Mouse (Mus musculus) ovary, postnatal 10 days (tissue): ENCODE results near the gene Rnf6.

Source experiments
- DNase-seq: peaks from one replicate; pipeline ENCODE4 v3.0.0; 2022; ENCODE audit warnings: low spot score

Gene Rnf6

DNA sequence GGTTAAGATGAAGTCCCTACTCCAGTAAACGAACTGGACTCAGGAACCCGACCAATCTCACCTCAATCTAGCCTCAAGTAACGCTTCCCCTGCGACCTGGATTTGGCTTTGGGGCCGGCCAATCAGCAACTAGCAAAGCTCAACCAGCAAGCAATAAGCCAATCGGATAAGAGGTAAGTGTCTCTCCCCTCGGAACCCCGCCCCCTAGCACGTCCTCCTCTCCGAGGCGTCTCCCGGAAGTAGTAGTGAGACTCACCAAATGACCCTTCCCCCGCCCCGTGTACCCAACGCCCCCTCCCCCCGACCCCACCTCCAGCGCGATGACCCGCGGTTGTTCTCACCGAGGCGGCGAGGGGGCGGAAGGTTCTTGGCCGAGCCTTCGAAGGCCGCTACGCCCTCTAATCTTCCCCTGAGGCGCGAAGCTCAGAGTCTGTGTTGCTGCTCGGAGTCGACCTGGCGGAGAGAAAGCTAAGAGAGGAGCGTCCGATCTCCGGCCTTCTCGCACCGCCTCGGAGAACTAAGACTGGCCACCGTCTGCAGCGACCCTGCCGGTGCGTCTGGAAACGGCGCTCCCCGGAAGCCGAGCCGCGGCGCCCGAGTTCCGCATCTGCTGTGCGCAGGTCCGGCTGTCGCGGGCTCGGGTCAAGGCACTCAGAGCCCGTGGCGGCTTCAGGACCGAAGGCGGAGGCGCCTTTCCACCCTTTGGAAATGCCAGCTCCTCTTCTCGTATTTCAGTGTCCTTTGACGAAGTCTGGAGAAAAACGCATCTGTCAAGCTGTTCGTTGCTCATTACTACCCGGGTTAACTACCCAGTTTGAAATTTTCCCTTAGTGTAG lies at the start of gene Rnf6:
Rnf6 (minus strand) TSS at position 677 of the 836 bp plus-strand sequence.
- peak; percentile 70 for DNase-seq

DNA sequence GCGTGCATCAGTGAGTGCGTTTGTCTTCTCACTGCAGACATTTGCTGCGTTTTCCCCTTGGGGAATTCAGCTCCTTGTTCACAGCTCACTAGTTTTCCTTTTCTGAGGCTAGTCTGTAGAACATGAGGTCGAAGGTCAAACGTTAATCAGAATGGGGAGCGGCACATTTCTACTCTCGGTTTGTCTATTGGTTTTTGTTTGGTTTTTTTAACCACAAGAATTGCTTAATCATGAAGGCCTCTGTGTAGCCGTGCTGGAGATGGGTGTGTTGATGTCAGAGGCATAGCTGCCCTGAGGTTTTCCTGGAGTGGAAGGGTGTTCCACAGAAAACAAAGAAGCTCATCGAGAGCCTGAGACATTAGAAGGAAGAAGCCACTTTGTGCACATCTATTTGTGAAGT lies 49.2 kb upstream of the Rnf6 start:
- DNase-seq = no peak

DNA sequence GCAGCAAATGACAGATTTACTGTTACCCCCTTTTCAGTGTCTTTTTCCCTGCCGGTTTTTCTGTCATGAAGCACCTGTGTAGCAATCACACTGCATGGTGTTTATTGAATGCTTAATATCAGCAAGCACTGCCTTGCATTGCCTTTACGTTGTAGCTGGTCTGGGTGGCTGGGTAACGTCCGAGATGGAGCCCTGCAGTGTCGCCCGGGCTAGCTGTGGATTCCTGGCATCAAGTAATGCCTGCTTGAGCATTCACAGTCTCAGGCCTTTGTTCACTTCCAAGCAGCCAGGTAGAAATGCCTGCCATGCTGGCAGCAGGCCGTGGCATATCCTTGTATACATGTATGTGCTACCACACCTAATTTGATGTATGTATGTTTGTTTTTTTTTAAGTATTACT lies 46.4 kb upstream of the Rnf6 start:
- no peak for DNase-seq

DNA sequence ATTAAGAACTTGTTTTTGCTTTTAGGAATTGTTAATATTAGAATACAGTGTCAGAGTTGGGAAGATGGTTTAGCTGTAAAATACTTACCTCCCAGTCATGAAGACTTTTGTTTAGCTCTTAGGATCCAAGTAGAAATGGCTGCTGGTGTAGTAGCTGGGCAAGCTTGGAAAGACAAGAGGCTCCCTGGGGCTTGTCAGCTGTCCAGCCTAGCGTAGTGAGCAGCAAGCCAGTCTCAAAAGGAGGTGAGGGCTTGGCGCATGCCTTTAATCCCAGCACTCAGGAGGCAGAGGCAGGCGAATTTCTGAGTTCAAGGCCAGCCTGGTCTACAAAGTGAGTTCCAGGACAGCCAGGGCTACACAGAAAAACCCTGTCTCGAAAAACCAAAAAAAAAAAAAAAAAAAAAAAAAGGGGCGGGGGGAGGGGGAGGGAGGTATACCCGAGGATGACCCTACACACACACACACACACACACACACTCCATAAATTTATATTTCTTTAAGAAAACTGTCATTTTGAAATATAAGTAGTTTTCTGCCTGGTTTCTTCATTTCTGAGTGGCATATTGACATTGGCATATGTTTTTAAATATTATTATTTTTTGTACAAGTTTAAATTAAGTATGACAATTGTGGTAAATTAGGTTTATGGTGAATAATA lies 44.7 kb upstream of the Rnf6 start:
- no peak for DNase-seq

DNA sequence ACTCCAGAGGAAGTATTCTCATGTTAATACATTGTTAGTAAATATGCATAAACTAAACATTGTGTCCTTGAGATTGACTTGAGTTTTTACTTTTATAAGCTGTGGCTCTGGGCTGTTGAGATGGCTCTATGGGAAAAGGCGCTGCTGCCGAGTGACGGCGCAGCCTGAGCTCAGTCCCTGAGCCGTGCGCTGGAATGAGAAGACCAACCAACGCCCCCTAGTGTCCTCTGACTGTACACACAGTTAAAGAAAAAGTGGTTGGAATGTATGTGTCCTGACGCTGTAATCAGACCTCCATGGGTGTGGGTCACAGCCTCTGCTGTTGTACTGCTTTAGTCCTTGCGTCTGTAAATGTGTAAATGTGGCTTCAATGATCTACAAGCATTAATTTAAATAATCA lies 38.6 kb upstream of the Rnf6 start:
- no peak for DNase-seq

DNA sequence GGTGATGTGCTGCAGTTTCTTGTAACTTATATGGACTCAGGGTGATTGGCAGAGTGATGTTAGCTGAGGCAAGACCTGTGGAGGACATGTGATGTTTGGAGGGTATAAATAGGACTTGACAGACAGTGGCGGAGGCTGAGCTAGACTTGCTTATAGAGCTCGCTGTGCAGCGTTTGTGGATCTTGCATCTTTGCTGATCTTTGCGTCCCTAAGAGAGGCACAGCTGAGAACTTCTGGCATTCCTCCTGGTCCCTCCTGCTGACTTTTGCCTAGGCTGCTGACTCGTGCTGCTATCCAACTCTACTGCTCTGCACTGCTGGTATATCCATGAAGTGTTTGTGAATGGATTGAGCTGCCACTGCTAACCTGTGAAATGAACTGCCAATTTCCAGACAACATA lies 32.3 kb upstream of the Rnf6 start:
- DNase-seq = no peak

DNA sequence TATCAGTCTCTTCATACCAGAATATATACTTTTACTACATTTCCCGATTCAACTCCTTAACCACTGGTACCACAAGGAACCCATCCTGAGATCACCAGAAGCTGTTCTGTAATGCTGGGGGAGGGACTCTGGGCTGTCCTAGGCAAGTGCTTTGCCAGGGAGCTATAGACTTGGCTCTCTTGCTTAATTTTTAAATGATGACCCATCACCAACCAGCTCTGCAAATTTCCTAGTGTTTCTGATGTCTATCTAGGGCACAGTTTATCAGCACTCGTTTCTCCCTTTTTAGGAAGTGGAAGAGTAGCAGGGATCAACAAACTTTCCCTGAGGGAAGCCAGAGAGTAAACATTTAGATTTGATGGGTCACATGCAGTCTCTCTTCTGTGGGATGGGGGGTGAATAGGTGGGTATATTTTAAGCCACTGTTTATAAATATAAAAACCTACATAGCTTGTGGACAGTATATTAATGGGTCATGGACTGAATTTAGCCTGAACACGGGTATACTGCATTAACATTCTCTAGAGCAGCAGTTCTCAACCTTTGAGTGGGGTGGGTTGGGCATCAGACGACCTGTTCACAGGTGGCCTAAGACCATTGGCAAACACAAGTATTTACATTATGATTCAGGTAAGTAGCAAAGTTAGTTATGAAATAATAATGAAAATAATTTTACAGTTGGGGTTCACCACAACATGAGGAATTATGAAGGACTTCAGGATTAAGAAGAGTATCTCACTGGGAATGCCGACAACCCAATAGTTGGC lies 30.5 kb upstream of the Rnf6 start:
- no peak for DNase-seq

DNA sequence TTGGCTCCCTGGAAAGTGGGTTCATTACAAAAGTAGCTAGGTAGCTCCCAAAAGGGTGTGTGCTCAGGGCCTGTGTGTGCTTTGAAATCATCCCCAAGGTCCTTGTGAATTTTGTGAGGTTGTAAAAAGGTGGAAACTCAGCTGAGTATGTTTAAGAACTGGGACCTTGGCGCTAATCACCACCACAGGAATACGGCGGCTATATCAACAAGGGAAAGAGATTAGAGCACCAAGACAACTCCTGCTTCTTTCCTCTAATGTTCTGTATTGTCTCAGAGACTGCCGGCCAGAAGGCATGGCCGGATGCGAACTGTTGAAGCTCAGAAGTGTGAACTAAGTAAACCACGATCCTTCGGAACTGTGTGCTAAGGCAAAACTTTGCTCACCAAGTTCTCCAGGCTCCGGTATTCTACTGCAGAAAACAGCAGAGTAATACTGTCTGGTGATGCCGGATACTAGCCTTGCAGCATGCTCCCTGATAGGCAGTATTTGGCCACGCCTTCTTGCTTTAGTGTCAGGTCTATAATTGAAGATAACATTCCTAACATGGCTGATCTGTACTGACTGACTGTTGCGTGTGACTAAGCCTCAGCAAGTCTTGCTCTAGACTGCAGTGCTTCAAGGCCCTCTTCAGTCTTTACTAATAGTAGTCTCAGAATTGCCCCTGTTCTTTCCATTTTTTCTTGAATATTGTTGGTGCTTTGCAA lies 29.2 kb upstream of the Rnf6 start:
- no peak for DNase-seq

DNA sequence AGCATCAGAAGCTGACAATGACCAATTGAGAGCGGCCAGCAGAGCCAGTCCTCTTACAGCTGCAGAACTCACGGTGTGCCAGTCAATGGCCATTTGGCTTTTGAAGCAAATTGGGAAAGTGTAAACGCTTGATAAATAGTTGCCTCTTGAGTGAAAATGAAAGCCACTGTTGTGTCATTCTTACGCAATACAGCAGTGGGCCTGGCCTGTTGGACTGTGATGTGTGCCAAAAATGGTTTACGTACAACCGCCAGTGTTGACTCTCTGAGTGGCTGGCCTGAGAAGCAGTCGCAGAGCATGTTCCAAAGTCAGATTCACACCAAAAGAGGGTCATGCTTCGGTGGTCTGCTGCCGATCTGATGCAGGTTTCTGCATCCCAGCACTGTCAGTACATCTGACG lies 27.4 kb upstream of the Rnf6 start:
- DNase-seq = no peak

DNA sequence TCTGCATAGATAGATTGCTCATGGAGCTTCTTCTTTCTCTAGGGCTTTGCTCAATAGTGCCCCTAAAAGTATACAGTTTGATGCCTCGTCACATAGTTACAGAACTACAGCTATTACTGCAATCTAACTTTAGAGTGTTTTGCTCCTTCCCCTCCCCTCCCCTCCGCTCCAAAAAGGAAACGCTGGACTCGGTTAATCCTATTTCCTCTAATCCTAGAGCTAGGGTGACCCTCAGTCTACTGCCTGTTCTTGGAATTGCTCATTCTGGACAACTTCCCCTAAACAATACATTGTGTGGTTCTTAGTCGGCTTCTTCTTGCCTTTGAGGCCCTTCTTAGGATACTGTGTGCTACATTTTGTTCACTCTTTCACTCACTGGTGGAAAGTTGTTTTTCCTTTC lies 26.4 kb upstream of the Rnf6 start:
- DNase-seq = no peak

DNA sequence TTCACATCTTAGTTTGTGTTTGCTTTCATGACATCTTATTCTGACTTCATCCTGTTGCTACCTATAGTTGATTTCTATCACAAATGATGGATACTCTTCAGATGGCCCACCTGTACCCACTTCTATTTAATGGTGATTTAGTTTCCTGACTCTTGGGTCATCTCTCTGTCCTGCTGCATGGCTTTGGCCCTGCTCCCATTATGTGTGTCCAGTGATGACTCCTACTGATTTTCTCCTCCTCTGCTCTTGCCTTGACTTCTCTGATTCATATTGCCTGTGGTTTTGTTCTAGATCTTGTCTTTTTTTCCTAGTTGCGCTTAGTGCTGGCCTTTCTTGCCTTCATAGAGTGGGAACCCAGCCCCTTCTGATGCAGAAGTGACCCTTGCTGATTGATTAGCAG lies 25.0 kb upstream of the Rnf6 start:
- no peak for DNase-seq

DNA sequence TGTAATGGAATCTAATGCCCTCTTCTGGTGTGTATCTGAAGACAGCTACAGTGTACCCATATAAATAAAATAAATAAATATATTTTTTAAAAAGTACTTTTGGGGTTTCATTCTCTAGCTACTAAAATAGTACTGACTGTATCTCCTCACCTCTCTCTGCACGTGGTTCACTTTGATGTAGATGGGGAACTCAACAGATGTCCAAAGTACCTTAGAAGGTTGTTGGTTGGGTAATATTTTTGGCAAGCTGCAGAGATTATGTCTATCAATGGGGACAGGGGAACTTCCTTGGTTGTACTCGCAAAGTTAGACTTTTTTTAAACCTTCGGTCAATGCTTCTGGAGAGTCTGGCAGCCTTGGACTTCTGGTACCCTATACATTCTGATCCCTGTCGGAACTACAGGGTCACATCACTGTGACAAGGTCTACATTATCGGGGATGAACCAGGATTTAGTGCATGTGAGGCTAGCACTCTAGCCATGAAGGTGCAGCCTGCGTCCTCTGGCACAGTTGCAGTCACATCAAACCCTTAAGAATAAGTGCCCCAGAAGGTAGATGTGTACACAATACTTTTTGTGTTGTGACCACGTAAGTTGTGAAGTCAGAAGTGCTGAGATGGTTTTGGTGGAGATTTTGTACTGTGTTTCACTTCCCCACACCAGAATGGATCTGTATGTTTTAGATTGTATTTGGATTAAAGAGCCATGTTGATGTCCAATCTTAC lies 24.5 kb upstream of the Rnf6 start:
- no peak for DNase-seq

DNA sequence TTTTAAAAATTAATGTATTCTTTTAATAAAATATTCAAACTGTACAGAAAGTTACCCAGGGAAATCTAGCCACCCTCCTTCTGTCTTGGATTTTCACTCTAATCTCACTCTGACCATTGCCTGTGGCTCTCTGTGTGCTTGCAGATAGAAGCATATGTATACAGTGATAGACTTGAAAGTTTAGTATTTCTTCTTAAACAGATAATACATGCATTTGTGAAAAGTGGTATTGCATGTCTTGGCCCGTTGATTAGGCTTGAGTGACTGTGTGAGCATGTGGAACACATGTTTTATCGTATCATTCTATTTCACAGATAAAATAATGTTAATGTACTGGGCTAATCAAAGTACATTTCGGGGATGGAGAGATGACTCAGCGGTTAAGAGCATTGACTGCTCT lies 23.8 kb upstream of the Rnf6 start:
- DNase-seq = no peak

DNA sequence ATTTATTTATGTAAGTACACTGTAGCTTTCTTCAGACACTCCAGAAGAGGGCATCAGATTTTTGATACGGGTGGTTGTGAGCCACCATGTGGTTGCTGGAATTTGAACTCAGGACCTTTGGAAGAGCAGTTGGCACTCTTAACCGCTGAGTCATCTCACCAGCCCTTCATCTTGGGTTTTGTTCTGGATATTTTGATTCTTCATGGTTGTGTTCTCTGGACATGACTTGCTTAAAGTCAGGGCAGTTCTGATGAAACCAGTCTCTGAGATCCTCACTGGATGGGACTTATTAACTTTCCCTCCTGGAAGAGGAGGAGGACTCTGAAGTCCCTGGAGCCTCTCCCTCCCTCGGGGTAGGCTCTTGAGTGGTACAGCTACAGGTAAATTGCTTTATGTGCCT lies 19.8 kb upstream of the Rnf6 start:
- DNase-seq = no peak

DNA sequence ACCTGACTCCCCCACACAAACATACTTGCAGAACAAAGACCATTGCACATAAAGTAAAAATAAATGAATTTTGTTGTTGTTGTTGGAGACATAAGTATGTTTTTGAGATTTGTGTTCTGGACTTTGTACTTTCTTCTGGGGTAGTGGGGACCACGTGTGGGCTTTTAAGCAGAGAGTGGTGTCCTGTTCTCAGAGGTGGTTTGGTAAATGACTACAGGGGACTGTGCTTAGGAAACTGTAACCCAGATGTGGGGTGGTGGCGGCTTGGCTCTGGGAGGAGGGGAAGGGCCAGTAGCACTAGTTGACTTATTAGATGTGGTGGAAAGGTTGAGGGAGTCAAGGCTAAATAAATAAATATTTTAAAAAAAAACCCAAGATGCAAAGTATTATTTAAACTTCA lies 19.4 kb upstream of the Rnf6 start:
- DNase-seq = no peak

DNA sequence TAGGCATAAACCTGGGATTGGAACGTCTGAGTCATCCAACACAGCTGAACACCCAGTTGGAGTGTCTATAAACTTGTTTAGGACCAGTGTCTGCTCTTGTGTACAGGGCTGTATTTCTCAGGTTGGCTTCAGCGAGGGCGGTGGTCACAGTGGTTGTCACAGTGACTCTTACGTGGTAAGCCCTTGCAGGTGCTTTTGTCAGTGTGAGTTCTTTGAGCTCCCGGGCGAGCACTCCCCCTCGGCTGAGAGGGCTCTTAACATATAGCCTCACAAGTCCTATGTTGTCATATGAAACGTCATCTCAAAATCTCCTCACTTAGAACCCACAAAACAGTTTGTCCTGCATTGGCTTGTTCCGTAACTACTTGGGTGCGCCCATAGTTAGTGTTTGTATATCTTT lies 16.9 kb upstream of the Rnf6 start:
- DNase-seq = no peak

DNA sequence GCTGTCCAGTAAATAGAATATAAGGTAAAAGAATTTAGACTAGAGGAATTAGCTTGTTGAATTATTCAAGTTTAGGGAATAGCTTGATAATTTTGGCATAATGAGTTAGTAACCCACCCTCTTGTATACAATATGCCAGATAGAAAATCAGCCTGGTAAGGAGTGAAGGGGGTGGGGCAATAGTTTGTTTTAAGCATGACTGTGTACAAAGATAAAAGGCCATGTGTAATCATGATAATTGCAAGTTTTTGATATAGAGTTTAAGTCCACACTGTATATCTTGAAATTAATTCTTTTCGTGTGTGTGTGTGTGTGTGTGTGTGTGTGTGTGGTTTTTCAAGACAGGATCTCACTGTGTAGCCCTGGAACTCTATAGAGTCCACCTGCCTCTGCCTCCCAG lies 13.0 kb upstream of the Rnf6 start:
- DNase-seq = no peak

DNA sequence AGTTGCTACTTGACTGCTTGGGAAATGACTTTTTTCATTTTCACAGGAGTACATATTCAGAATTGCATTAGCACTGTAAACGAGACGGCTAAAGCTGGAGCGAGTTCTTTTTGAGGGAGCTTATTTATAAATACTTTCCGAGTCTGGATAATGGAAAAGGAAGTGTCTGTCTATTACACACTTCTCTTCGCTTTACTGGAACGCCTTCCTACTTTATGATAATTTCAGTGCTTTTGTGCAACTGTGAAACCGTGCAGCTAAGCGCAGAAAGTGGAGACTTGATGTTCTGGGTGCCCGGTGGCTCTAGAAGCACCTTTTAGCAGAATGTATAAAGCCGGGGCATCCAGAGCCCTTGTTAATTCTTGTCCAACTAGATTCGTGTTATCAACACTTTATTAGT lies 11.5 kb upstream of the Rnf6 start:
- DNase-seq = no peak

DNA sequence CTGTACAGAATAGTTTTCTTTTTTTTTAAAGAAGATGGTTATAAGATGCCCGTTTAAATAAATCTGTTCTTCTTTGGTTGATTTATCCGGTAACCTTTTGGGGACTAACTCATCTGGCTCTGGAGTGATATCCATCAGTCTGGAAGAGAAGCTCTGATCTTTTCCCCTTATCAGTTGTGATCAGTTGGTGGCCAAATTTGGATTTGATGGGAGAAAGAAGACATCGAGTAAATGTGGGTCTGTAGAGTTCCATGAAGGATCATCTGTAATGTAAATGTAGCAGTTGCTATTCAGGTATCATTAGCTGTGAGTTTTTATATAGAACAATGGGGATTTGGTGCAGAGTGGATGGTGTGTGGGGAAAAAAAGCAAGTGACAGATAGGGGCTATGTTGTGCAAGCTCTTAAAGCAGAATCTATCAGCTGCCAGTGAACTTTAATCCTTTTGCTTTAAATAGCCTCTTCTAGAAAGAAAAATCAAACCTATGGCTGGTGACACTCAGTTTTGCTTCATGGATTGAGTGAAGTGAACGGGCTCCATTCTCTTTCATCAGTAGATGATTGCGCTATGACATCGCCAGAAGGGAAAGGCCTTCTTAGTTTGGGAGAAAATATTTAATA lies 10.8 kb upstream of the Rnf6 start:
- no peak for DNase-seq

DNA sequence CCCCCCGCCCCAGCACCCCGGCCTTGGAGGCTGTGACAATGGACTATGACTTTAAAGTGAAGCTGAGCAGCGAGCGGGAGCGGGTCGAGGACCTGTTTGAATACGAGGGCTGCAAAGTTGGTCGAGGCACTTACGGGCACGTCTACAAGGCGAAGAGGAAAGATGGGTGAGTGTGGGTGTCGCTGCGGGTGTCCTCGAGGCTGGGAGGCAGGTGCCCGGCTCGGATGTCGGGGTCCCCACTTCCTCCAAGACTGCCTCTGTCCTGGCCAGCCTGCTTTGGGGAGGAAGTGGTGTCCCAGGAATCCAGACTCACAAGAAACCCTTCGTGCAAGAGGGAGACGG lies 10.3 kb upstream of the Rnf6 start:
- DNase-seq = peak; percentile 22

DNA sequence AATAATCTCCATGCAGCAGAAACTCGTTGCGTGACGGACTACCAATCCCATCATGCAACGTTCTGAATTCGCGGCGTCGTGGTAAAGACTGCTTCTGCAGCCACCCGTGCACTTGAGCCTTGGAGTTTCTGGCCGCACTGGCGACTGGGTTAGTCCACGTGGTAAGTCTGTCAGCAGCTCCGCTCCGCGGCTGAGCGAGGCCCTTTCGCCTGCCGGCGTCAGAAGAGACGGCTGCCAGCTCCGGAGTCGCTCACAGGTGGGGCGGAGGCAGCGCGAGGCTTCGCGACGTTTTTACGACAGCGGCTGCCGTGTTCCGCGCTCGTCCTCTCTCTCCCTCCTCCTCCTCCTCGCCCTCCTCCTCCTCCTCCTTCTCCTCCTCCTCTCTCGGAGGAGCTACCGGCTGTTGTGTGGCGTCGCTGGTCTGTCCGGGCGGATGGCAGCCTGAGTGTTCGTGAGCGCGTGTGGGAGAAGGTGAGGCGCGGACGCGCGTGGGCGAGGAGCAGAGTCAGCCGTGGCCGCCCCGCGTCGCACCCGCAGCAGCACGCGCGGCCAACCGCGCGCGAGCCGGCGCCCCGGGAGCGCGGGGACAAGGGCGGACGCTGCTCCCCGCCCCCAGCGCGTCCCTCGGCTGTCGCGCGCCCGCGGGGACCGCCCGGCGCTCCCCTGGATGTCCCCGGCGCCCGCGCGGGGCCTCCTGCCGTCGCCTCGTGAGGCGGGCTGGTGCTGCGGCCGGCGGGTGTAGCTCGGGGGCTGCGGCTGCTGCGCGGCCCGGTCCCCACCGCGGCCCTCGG lies 9.7 kb upstream of the Rnf6 start, which contains the start of gene Cdk8:
Cdk8 (plus strand) TSS at position 367 of the 791 bp plus-strand sequence.
- peak; percentile 77 for DNase-seq
